Mouse (Mus musculus) central nervous system, embryonic 18 days (tissue): ENCODE measurements around the gene Myo1b. TPM values are rescaled to one million over a fixed set of nuclear protein-coding genes. Genes with fewer than 3 reads are reported as not detected.

Source experiments
- polyA plus RNA-seq: library from polyadenylated mRNA; depleted of rRNA; stranded (reverse); fragments of >200 nt; gene quantifications from 2 replicates; pipeline ENCODE4 v1.2.3, GENCODE M21; 2012; rRNA removed

The Myo1b gene
- polyA plus RNA-seq = 50.4 and 53.7 TPM in 2 replicates

DNA sequence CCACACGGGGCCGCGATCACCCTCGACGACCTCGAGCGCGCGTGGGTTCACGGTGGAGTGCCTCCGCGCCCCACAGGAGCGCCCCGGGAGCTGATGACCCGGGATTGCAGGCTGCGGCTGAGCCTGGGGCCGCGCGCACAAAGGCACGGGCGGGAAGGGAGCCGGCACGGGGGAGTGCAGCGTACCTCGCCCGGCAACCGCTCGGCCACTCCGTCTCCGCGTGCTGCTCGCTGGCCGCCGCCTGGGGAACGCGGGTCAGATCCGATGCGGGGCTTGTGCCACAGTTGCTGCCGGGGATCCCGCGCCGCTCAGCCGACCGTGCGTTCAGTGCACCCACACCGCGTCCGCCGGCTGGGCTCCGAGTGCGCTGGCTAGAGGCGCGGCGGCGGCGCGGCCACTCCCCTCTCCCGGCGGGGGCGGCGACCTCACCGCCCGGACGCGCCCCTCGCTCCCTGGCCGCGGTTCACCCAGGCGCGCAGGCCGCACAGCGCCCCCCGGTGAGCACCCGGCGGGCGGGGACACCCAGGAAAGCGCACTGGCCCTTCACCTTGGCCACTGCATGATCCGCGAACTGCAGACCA, at the start of gene Myo1b:
Gene Myo1b (minus strand): TSS at position 496 of the 581 bp plus-strand sequence.

Other genes starting within 250 kb of the Myo1b start
- gene Stat4, start 71.1 kb upstream of the Myo1b start, polyA plus RNA-seq = 0.48 and 0.60 TPM in 2 replicates
- 11.1 and 13.9 TPM in 2 replicates for gene Stat1, start 203.4 kb upstream of the Myo1b start, polyA plus RNA-seq